Mouse (Mus musculus) central nervous system, embryonic 18 days (tissue): ENCODE results near the gene Asb12. TPM values are rescaled to one million over a fixed set of nuclear protein-coding genes. Genes with fewer than 3 reads are reported as not detected.

Source experiments
- polyA plus RNA-seq: library from polyadenylated mRNA; depleted of rRNA; stranded (reverse); fragments of >200 nt; gene quantifications from 2 replicates; pipeline ENCODE4 v1.2.3, GENCODE M21; 2012; rRNA removed

Gene Asb12
- 0.56 and 1.1 TPM in 2 replicates for polyA plus RNA-seq

DNA sequence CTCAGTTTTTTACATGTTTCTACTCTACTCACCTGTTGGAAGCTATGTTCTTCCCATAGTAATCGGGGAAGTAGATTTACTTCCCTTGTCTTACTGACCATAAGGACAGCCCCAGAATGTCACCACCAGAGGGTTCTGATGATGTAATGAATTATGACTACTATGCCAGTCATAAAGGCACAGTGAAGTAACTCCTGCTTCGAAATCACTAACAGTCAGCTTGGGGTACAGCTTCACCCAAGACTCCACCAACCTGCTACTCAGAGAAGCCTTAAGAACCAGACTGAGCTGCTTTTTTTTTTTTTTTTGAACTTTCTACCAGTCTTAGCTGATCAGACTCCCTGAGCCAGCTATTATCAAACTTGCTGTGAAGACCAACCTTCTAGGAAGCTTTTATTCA, at the start of gene Asb12, which contains the start of gene Pfn5:
TSS of gene Asb12 (minus strand) at position 101 of the 400 bp plus-strand sequence.
TSS of gene Pfn5 (plus strand) at position 218 of the 400 bp plus-strand sequence.

DNA sequence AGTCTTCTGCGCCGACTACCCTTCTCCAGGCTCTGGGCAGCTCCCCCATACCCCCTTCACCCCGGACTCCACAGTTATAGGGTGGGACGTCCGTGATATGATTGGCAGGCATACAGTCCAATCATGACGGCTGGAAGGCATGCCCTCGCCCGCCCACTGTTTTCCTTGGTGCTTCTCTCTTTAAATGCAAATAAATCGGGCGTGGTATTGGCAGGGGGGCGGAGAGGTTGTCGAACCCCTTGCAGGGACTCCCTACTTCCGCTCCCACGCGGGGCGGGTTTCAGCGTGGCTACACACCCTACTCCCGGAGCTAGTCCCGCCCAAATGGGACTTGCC, 113.0 kb downstream of the Asb12 start, which contains the start of gene Amer1:
TSS of gene Amer1 (minus strand) at position 97 of the 336 bp plus-strand sequence.

Other genes with a start within 250 kb of the Asb12 start
- gene Amer1, start 113.1 kb downstream of the Asb12 start, polyA plus RNA-seq: 9.8 and 10.1 TPM in 2 replicates
- gene Pfn5, start 117 bp upstream of the Asb12 start, polyA plus RNA-seq: not detected in 2 replicates
- 51.9 and 53.0 TPM in 2 replicates for gene Zc4h2, start 100.5 kb upstream of the Asb12 start, polyA plus RNA-seq
- 3.8 TPM in 2 replicates for gene Zc3h12b, start 153.7 kb upstream of the Asb12 start, polyA plus RNA-seq